Mouse (Mus musculus) retina, postnatal 1 day (tissue): ENCODE results near the gene Hyls1.

ENCODE experiments used
- DNase-seq: peaks from one replicate; pipeline ENCODE4 v3.0.0-alpha.2; 2012

The Hyls1 gene

DNA sequence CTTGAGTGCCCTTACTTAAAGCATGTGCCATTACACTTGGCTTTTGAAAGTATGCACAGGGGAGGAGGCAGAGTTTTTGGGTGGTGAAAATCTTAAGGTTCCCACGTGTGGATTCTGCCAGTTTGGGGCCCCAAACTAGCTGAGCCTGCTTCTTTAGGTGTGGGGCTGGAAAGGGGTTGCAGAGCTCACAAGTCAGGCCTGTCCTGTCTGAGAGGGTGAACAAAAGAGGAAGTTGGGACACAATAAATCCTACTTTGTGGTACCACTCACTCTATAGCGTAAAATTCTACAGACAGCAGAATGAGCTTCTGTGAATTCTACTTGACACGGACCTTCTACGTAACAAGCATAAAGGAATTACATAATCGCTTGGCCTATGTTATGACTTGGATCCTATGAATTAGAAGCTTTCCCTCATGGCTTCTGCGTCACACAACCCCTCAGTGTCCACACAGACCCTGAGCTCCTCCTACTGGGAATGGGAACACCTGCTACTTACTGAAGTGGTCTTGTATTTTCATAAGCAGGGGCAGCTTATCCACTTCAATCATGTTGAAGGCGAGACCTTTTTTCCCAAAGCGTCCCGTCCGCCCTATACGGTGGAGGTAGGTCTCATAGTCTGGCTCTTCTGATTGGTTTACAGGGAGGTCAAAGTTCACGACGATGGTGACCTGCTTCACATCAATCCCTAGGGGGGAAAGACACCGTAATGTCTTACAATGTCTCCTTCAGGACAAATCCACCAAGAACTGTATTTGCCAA, 26.9 kb downstream of the Hyls1 start:
- DNase-seq: no peak

DNA sequence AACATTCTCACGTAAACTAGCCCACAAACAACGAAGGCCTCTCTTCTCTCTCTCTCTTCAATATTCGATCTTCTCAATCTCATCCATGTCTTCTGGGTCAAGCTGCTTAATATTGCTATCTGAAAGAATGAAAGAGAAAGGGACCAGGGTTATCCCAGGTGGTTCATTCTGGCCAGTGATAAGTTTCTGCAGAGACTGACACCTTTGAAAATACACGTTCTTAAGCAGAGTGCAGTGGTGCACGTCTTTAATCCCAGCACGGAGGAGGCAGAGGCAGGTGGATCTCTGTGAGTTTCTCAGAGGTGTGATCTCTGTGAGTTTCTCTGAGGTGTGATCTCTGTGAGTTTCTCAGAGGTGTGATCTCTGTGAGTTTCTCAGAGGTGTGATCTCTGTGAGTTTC, 28.3 kb downstream of the Hyls1 start:
- DNase-seq: no peak

DNA sequence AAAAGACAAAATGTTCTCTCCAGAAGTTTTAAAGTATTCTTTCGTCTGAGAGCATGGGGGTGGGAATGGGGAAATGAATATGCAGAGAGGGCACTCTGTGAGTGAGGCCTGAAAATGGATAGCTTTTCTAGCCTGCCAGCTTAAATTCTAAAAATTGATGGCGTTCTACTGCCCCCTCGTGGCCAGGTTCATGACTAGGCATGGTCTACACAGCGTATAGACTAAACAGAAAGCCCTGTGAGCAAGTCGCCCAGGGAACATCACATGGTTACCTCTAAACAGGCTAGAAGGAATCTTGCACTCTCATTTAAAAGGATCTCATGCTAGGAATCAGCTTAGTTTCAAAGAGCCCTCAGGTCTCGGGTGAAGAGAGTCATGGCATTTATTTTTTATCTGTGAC, 28.7 kb downstream of the Hyls1 start:
- DNase-seq: peak; percentile 84

DNA sequence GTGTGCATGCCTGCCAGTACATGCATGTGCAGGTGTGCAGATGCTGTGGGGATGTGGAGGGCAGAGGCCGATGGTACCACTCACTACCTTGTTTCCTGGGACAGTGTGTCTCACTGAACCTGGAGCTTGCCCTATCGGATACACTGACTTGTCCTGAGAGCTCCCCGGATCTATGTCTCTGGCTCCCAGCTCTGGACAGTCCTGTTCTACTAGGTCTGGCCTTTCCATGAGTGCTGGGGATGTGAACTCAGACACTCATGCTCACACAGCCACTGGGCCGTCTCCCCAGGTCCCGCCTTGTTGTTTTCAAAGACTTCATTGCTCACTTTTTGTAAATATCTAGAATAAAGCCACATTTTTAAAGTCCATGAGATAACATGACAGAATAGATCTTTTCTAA, 29.2 kb downstream of the Hyls1 start:
- no peak for DNase-seq

DNA sequence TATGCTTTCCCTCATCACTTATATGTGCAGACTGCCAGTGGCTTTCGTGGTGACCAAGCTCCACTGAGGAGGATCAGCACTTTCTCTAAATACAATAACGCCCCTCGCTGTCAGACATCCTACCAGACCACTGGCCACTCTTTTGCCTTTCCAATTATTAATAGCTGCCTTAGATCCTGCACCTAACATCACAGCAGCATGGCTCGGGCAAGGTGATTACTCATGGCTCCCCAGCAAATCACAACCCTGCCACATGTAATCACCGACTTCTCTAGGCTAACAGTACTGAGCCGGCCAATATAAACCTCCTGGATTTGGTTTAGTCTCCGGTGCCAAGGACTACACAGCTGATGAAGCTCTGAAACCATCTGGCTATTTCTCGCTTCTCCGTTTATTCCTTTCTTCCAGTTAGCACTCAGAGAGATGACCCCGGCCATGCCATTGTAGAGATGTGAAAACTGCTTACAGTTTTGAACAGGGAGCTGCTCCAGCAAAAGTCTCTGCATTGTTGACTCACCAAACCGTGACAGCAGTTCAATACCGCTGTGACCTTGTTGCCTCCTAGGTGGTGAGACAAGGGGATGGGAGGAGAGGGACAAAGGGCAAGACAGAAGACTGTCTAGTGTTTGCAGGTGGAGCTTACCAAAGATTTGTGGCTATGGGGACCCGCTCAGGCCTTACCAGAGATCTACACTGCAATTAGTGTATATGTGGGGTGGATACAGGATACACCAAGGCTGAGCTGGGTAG, 31.0 kb downstream of the Hyls1 start:
- no peak for DNase-seq

DNA sequence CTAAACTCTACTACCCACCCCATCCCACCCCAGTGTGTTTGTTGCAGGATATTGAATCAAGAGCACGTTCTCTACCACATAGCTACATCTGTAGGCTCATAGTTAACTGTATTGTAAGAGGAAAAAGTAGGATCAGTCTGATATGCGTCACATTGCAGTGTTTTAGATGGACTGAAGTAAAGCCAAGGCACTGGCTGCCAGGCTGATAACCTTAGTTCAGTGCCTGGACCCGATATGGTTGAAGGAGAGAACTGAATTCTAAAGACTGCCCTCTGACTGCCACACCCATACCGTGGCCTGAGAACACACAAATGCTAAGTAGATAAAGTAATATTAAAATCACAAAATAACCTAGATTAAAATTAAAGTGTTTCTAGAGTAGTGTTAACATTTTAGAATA, 34.3 kb downstream of the Hyls1 start:
- no peak for DNase-seq

DNA sequence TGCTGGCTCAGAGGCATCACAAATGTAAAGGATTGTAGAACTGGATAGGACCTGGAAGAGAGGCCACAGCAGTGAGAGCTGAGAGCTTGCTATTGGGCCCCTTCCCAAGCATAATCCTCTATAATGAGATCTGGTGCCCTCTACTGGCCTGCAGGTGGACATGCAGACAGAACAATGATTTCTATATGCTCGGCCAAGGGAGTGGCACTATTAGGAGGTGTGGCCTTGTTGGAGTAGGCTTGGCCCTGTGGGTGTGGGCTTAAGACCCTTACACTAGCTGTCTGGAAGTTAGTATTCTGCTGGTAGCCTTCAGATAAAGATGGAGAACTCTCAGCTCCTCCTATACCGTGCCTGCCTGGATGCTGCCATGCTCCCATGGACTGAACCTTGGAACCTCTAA, 35.1 kb downstream of the Hyls1 start:
- peak; percentile 91 for DNase-seq

DNA sequence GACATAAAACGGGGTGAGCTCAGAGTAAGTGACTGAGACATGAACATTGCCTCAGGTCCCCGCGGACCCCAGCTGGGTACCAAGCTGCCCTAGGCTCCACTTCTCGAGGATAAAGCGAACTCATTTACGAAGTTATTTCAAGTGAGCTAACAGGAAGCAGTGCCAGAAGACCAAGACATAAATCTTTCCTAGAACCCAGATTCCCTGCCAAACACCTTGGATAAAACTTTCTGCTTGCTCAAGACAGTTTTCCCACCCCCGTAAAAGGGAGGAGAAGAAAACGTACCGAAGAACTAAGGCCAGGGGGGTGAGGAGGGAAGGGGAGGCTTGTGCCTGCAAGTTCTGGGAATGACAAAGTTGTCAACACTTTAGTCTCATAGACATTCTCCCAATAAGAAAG, 36.9 kb downstream of the Hyls1 start:
- no peak for DNase-seq

DNA sequence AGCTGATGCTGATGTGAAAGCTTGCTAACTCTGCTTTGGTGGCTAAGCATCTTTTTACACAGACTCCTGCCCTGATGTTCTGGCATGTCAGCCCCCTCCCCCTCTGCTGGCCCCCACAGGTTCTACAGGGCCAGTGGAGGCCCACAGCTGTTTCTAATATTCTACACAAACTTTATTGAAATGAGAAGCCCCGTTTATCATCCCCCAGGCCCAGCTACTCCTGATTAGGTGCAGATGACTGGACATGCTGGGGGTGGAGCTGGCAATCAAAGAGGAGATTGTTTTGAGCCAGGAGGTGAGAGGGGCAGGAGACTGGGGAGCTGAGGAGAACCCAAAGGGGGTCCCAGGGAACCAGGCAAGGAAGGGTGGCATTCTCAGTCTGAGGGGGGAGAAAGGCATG, 40.4 kb downstream of the Hyls1 start:
- DNase-seq: peak; percentile 53

DNA sequence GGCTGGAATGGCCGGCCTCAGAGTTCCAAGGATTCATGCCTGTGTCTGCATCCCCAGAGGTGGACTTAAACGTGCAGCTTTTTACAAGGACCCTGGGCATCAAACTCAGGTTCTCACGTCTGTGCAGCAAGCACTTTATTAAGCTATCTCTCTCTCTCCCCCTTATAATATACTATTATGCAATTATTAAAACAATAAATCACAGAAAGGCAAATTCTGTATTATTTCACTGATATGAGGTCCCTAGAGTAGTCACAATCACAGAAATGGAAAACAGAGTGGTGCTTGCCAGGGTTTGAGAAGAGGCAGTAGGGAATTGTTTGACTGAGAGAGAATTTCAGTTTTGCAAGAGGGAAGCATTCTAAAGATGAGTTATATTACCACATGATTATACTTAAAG, 41.1 kb downstream of the Hyls1 start:
- DNase-seq: no peak

DNA sequence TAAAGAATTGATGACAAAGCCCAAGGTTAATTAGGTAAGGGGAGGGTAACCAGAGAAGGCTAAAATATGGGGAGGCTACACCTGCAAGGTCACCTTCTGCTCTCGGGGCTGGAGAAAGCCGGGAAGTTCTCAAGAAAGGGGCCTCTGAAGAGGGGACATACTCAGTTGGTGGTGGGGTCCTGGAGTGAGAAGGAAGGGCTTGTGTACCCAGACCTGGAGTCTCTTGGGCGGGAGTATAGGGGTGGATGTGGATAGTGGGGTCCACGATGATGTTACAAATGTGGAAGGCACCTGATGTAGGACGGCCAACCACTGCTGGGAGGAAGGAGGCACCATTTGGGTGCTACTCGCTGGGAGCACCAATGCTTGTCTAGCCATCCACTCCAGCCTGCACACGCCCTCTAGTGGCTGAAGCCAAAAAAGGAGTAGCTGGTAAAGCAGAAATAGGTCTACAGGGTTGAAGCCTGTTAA, 46.2 kb downstream of the Hyls1 start:
- peak; percentile 83 for DNase-seq

DNA sequence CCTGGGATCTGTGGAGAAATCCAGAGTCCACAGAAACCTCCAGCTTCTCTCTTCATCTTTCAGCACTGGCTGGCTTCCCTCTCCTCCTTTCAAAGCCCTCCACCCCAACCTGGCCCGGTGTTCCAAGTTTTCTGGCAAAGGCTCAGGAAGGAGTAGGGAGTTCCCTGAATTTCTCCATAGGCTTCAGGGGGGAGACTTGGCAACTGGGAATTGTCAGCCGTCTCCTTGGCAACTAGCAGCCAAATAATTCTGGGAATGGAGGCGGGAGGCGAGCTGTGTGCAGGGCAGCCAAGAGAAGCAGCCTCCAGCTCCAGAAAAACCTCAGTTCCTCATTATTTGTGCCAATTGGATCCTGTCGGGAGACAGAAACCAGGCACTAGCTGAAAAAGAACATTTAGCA, 46.7 kb downstream of the Hyls1 start:
- no peak for DNase-seq

DNA sequence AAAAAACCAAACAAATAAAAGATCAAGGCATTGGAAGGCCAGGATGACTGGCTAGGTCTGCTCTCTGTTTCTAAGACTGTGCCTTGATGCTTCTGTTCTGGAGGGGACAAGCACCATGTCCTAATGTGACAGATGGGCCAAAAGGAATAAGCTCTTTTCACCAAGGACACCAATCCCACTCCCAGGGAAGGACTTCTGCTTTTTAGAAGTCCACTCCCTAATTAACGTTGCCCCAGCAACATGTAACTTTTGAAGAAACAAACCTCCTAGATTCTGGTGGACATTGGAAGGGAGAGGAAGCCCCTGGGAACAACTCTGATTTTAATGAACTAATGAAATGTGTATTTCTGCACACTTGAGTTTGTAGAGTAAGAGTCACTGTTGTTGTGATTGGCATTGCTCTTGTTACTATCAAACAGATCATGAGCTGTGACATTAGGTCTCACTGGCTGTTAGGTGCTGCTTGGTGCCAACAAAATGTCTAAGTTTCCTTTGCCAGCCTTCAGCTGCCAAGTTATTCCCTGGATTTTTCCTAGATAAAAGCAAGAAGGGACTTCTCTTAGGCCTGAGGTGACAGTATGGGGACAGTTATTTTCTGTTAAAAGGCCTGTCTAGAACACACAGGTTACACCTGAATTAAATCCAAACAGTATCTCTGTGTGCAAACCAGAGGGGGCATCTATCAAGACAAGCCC, 47.2 kb downstream of the Hyls1 start:
- no peak for DNase-seq

DNA sequence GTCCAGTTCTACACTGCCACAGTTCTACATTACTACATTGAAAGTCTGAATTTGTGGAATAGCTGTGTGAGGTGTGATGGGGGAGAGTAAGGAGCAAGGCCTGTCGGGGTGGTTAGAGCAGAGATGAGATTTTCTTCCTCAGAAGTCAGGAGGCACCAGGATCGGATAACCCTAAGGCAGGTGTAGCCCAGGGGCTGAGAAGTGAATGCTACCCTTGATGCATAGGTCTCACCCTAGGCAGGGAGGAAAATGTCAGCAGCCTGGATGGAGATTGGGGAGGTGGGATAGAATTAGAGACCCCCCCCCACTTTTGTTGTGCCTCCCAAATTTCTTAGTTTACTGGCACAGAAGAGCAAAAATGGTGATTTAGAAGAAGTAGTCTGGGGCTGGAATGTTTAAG, 48.0 kb downstream of the Hyls1 start:
- DNase-seq: no peak

DNA sequence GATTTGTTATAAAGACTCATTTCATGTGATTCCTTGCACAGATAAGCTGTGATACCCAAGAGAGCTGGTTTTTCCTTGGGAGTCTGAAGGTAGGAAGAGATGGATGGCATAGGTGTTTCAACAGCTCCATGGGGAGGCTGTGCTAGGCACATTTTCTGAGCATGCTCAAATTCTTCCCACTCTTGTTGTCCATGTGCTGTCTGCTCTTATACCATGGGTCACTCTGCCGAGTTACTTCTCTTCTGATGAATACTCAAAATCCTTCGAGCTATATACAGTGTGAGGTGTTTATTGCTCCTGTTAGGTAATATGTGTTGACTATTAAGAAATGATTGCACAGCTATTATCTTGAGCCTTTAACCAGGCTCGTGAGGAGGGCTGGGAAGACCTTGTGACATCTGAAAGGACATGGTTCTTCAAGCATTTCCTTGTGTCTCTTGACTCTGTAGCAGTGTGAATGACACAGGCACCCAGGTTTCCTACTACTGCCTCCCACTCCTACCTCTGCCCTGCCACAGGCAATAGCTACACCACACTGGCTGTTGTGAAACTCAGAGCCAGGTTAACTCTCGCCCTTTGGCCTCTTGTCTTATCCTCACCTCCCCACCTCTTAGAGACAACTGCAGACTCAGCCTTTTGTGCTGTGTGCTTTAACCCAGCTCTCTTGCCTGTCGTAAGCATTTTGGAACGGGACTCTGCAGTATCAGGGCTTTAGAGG, 49.4 kb downstream of the Hyls1 start:
- no peak for DNase-seq

DNA sequence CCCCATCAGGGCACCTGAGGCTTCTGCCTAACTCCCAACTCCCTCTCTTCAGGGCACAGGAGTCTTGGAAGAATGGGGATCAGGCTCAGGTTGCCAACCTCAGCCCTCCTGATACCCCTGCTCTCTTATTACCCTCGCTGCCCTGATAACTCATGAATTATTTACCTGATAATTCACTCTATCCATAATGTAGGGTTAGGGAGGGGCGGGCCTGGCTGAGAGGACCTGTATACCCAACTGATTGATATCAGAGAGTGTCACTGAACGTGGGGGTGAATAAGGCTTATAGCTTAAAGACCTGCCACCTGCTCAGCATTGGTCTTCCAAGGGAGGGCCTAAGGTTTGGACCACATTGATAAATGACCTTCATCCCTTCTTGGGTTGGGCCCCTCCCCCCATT, 52.0 kb downstream of the Hyls1 start, which contains the start of gene Gm1113:
Gene Gm1113, minus strand, starts transcription at position 101 of the 400 bp plus-strand sequence.
- DNase-seq: no peak

DNA sequence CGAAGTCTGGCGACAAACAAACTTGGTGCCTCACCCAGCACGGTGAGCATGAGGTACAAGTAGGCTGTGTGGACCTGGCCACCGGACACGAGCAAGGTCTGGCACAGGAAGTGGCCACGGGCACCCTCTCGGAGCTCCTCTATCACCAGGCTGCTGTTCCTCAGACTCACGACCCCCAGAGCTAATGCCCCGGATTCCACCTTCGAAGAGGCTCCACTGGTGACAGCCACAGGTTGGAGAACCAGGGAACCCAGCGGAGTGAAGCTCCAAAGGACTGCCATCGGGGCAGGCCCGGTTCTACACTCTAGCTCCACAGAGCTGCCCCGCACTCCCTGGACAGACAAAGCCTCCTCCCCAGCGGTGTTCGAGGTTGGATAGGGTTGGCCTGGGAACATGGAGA, 53.5 kb downstream of the Hyls1 start:
- DNase-seq: no peak

DNA sequence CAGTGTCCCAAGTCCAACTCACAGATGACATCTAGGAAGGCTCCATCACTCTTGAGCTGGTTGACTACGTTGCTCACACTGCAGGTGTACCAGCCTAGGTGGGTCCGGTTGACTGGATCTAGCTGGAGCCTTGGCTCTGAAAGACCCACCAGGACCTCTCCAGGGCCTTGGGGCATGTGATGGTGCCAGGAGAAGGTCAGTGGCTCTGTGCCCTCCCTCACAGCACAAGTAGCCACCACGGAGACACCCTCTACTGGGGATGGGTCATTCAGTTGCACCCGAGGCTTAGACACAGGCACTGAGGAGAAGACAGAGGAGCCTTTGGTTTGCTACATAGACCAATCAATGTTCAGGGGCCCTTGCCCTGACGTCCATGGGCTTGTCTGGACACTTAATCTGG, 54.0 kb downstream of the Hyls1 start:
- no peak for DNase-seq

DNA sequence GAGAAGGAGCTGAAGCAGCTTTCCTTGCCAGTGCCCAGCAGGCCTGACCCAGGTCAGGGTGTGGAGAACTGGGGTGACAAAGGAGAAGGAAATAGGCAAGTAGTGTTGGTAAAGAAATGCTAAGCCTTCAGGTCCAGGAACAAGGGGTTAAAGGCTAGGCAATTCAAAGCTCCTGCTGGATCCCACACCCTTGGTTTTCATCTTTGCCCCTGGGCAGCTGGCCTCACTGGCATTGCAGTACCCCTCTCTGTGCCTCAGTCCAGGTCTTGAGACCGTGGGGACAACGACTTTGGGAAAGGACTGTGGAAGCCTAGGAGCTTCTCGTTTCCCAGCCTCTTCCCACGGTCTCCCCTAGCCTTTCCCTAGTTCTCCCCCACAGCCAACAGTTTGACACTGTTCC, 56.3 kb downstream of the Hyls1 start:
- no peak for DNase-seq
